Mouse (Mus musculus): ENCODE data around the gene Gm45716. TPM values are rescaled to one million over a fixed set of nuclear protein-coding genes. Genes with fewer than 3 reads are reported as not detected.

Gm45716 gene
- polyA plus RNA-seq, 1 experiment from 2014 or later: 21.3 TPM

- Histone ChIP-seq H3K27me3 (no peaks in the 10 kb centered on the region), H3K9me3 (replicated peaks) (no peaks in the 10 kb centered on the region), H3K9ac (no peak overlapping the region), H3K4me1 (peaks cover 1% of the 10 kb centered on the region; the same call in 1 of the 2 replicates), H3K4me2 (no peak overlapping the region), H3K4me3 (no peak overlapping the region), H3K36me3 (ENCODE audit: poor library complexity, severe bottlenecking) (no peaks in the 10 kb centered on the region), H3K27ac (no peak overlapping the region)
- 42% methylated on average over 2 of the region's 2 CpGs for WGBS
- no peak for ATAC-seq
These were observed 33.3 kb downstream of the Gm45716 start for GRCm38 (mm10) chr11:90220750-90221149.

DNA sequence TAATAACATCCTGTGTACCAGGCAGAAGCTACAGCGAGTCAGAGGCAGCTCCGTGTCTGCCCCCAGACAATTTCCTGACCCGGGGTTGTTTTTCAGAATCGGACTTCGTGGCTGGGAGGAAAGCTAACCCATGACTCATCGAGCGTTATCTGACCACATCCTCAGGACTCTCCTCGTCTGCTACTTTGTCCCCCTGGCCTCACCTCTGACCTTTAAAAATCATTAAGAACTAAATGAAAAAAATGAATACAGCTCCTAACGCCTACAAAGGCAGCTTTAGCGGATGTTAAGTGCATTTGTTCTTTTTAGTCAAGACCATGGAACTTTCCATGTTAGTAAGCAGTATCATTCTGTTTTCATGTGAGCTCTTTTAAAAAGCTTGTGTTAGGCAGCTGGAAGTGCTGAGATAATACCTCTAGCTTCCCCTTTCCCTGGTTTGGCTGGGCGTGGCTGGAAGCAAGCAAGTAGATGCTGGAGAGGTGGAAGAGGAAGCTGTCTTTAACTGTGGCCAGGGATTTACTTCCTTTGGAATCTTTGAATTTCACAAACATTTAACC, 37.5 kb downstream of the Gm45716 start:
- 83% methylated on average over 11 of the region's 11 CpGs for WGBS
- H3K27ac ChIP-seq: no peak overlapping the region
- H3K27me3 ChIP-seq: no peaks in the 10 kb centered on the region
- ATAC-seq: no peak
- no peaks in the 10 kb centered on the region for H3K9me3 ChIP-seq (replicated peaks)
- no peaks in the 10 kb centered on the region for H3K36me3 ChIP-seq (ENCODE audit: poor library complexity, severe bottlenecking)
- no peak overlapping the region for H3K9ac ChIP-seq
- peaks cover 9% of the 10 kb centered on the region for H3K4me1 ChIP-seq
- no peak overlapping the region for H3K4me3 ChIP-seq
- H3K4me2 ChIP-seq: no peak overlapping the region

GRCm38 (mm10) chr11:90227000-90227922, 39.8 kb downstream of the Gm45716 start:
- H3K4me1 ChIP-seq: peaks cover 12% of the 10 kb centered on the region
- H3K9ac ChIP-seq: no peak overlapping the region
- no peaks in the 10 kb centered on the region for H3K27me3 ChIP-seq
- ATAC-seq: peak; percentile 75; the same call in 1 of the 2 replicates
- peak overlapping the region; percentile 19 for H3K4me2 ChIP-seq
- 25% methylated on average over 12 of the region's 12 CpGs for WGBS
- no peaks in the 10 kb centered on the region for H3K36me3 ChIP-seq (ENCODE audit: poor library complexity, severe bottlenecking)
- no peaks in the 10 kb centered on the region for H3K9me3 ChIP-seq (replicated peaks)
- no peak overlapping the region for H3K4me3 ChIP-seq
- peak overlapping the region; percentile 48 for H3K27ac ChIP-seq

DNA sequence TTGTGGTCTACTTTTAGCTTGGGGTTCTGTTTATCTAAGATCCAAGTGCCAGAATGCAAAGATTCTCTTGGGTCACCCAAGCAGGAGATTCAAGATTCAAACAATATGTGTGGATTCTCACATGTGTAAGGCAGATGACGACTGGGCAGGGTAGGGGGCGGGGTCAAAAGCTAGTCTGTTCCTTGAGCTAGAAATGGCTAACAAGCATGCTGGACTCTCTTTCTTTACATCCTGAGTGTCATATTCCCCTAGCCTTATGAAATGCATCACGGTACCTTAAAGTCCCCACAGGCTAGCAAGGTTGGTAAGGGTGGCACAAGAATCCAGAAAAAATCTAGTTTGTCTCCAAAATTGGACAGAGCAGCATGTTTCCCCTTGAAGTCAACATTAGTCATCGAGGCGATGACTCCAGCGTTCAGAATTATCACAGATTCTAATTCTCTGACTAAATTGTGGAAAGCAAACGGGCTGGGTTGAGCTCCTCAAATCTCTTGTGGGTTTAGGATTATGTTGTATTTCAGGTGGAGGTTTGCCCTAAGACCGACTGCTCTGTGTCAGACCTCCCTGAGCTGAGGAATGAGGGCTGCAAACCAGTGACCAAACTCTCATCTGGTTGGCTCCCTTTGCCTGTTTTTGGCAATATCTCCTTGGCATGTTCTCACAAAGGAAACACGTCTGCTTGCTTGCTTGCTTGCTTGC, 40.9 kb downstream of the Gm45716 start:
- Histone ChIP-seq H3K4me1 (peaks cover 12% of the 10 kb centered on the region), H3K9me3 (replicated peaks) (no peaks in the 10 kb centered on the region), H3K9ac (no peak overlapping the region), H3K27me3 (no peaks in the 10 kb centered on the region), H3K4me2 (no peak overlapping the region), H3K27ac (no peak overlapping the region), H3K36me3 (ENCODE audit: poor library complexity, severe bottlenecking) (no peaks in the 10 kb centered on the region), H3K4me3 (no peak overlapping the region)
- ATAC-seq: no peak
- 90% methylated on average over 9 of the region's 9 CpGs for WGBS

GRCm38 (mm10) chr11:90229800-90230199, 42.3 kb downstream of the Gm45716 start:
- H3K27me3 ChIP-seq: no peaks in the 10 kb centered on the region
- no peaks in the 10 kb centered on the region for H3K9me3 ChIP-seq (replicated peaks)
- peaks cover 12% of the 10 kb centered on the region for H3K4me1 ChIP-seq
- H3K27ac ChIP-seq: no peak overlapping the region
- no peaks in the 10 kb centered on the region for H3K36me3 ChIP-seq (ENCODE audit: poor library complexity, severe bottlenecking)
- no peak overlapping the region for H3K9ac ChIP-seq
- H3K4me2 ChIP-seq: no peak overlapping the region
- no peak for ATAC-seq
- H3K4me3 ChIP-seq: no peak overlapping the region

DNA sequence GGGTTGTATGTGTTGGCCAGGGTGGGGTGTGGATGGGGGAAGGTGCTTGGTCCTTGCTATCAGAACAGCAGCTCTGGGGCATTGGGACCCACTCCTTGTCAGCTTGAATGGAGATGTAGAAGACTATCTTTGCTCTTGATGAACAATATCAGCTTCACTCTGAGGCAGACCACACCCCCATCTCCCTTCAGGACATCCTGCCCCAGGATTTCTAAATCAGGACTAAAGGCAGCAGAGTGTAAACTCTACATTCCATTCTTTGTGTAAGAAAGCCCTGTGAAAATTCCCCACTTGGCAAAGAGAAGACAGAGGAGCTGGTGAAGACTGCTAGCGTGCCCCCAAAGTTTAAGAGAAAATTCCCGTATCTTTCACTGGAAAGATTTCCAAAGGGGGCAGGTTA, 43.2 kb downstream of the Gm45716 start:
- no peak overlapping the region for H3K4me2 ChIP-seq
- H3K27me3 ChIP-seq: no peaks in the 10 kb centered on the region
- H3K4me3 ChIP-seq: no peak overlapping the region
- H3K36me3 ChIP-seq (ENCODE audit: poor library complexity, severe bottlenecking): no peaks in the 10 kb centered on the region
- no peak overlapping the region for H3K27ac ChIP-seq
- peaks cover 12% of the 10 kb centered on the region for H3K4me1 ChIP-seq
- no peak for ATAC-seq
- no peak overlapping the region for H3K9ac ChIP-seq
- 67% methylated on average over 2 of the region's 2 CpGs for WGBS
- no peaks in the 10 kb centered on the region for H3K9me3 ChIP-seq (replicated peaks)

GRCm38 (mm10) chr11:90231631-90232030, 44.1 kb downstream of the Gm45716 start:
- no peak for ATAC-seq
- Histone ChIP-seq H3K4me1 (peaks cover 10% of the 10 kb centered on the region), H3K27me3 (no peaks in the 10 kb centered on the region), H3K36me3 (ENCODE audit: poor library complexity, severe bottlenecking) (no peaks in the 10 kb centered on the region), H3K4me3 (no peak overlapping the region), H3K4me2 (no peak overlapping the region), H3K27ac (no peak overlapping the region), H3K9ac (no peak overlapping the region), H3K9me3 (replicated peaks) (no peaks in the 10 kb centered on the region)
- 77% methylated on average over 2 of the region's 2 CpGs for WGBS

- no peak overlapping the region for H3K4me2 ChIP-seq
- H3K4me3 ChIP-seq: no peak overlapping the region
- no peak; the same call in 1 of the 2 replicates for ATAC-seq
- H3K27ac ChIP-seq: no peak overlapping the region
- 84% methylated on average over 4 of the region's 4 CpGs for WGBS
- no peaks in the 10 kb centered on the region for H3K27me3 ChIP-seq
- H3K4me1 ChIP-seq: peaks cover 3% of the 10 kb centered on the region
- H3K9me3 ChIP-seq (replicated peaks): no peaks in the 10 kb centered on the region
- H3K36me3 ChIP-seq (ENCODE audit: poor library complexity, severe bottlenecking): no peaks in the 10 kb centered on the region
- H3K9ac ChIP-seq: no peak overlapping the region
These were observed 45.2 kb downstream of the Gm45716 start for GRCm38 (mm10) chr11:90232685-90233084.

DNA sequence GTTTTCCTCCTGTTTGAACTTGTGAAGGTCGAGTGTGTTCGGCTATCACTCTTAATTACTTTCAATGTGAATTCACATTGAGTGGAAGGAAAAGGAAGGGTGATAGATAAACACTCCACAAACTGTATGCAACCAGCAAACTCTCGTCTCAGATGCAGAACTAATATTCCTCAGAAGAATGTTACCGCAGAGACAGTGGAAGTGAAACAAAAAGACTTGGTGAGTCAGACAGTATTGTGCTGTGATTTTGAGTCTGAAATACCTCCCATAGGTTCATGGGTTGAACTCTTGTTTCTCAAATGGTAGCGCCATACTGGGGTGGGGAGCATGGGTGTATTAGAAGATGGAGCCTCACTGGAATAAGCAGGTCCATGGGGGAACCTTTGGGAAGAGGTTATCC, 47.7 kb downstream of the Gm45716 start:
- Histone ChIP-seq H3K9ac (no peak overlapping the region), H3K27ac (no peak overlapping the region), H3K4me1 (peaks cover 3% of the 10 kb centered on the region; the same call in 1 of the 2 replicates), H3K36me3 (ENCODE audit: poor library complexity, severe bottlenecking) (no peaks in the 10 kb centered on the region), H3K9me3 (replicated peaks) (no peaks in the 10 kb centered on the region), H3K27me3 (no peaks in the 10 kb centered on the region), H3K4me3 (no peak overlapping the region), H3K4me2 (no peak overlapping the region)
- ATAC-seq: no peak
- 88% methylated on average over 5 of the region's 5 CpGs for WGBS

DNA sequence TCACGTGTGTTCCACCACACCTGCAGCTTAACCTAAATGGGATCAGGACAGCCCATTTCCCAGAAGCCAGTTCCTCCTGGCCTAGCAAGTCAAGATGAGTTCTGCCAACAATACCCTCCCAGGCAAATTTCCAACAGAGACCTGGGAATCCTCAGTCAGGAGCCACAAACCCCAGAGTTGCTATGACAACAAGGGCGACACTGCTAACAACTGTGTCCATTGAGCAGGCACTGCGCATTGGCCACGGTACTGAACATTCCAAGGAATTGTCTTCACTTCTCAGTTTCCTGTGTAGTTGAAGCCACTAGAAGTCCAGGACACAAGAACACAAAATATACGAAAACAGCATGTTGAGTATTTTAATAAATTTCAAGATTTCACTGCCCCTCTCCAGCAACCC, 50.1 kb downstream of the Gm45716 start:
- Histone ChIP-seq H3K27ac (no peak overlapping the region), H3K4me1 (no peaks in the 10 kb centered on the region), H3K4me3 (no peak overlapping the region), H3K9me3 (replicated peaks) (no peaks in the 10 kb centered on the region), H3K9ac (no peak overlapping the region), H3K27me3 (no peaks in the 10 kb centered on the region), H3K36me3 (ENCODE audit: poor library complexity, severe bottlenecking) (no peaks in the 10 kb centered on the region), H3K4me2 (no peak overlapping the region)
- 75% methylated on average over 5 of the region's 5 CpGs for WGBS
- no peak for ATAC-seq

DNA sequence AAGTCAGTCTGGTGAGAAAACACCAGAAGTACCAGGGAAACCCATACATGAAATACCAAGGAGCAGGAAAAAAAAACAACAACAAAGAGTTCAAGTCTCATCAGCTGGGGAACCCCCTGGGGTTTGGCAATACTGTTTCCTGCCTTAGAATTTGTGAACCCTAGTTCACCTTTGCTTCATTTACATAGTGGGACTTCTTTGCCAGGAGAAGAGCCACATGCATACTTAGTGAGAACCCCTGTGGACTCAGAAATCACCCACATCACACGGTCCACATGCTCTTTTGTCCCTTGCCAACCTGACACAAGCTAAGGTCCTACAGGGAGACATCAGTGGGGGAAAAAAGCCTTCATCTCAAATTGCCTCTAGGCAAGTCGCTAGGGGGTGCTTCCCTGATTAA, 51.2 kb downstream of the Gm45716 start:
- no peaks in the 10 kb centered on the region for H3K4me1 ChIP-seq
- H3K9me3 ChIP-seq (replicated peaks): no peaks in the 10 kb centered on the region
- H3K9ac ChIP-seq: no peak overlapping the region
- 29% methylated on average over 2 of the region's 2 CpGs for WGBS
- H3K4me2 ChIP-seq: no peak overlapping the region
- no peak overlapping the region for H3K27ac ChIP-seq
- no peak overlapping the region for H3K4me3 ChIP-seq
- H3K36me3 ChIP-seq (ENCODE audit: poor library complexity, severe bottlenecking): no peaks in the 10 kb centered on the region
- no peaks in the 10 kb centered on the region for H3K27me3 ChIP-seq
- no peak for ATAC-seq

DNA sequence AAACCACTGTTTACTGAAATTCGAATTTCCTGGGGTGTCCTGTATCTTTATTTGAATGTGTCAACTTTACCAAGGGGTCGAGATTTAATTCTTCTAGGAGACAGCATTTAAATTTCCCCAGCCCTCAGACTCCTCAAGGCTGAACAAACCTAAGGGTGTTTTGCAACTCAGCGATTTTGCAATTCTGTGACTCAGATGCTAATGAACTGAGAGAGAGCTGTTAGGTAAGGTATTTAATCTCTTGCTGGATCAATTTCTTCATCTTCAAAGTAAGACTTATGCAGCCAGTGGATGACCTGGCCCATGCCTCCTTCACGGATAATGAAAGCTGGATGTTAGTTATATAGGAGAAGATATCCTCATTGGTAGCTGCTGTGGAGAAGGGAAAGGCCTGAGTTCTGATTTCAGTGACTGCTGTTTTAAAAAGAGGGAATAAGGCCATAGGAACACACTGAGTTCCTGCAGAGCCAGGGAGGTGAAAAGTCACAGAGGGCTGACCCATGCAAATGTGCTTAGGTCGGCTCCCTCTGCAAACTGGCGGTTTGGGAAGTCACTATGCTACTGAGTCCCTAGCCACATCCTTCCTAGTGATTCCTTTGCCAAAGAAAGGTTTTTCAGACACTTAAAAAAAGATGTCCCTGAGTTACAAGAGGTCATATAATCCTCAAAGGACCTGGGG, 53.3 kb downstream of the Gm45716 start:
- Histone ChIP-seq H3K4me3 (no peak overlapping the region), H3K36me3 (ENCODE audit: poor library complexity, severe bottlenecking) (no peaks in the 10 kb centered on the region), H3K9ac (no peak overlapping the region), H3K27me3 (no peaks in the 10 kb centered on the region), H3K27ac (no peak overlapping the region), H3K4me2 (no peak overlapping the region), H3K4me1 (no peaks in the 10 kb centered on the region), H3K9me3 (replicated peaks) (no peaks in the 10 kb centered on the region)
- ATAC-seq: no peak
- 32% methylated on average over 6 of the region's 6 CpGs for WGBS
